Mouse (Mus musculus) limb, embryonic 14.5 days (tissue): ENCODE data around the gene Endod1. TPM values are rescaled to one million over a fixed set of nuclear protein-coding genes. Genes with fewer than 3 reads are reported as not detected.

Experiments
- ATAC-seq: fragments of 200-750 bp; cut with Nextera tagmentation; 2 replicates; pipeline ENCODE4 v1.8.0; 2017; ENCODE audit warnings: low read depth, moderate number of reproducible peaks, moderate TSS enrichment; ENCODE audit not compliant: low FRiP score
- DNase-seq: peaks from one replicate; pipeline ENCODE4 v3.0.0-alpha.2; 2015; ENCODE audit warnings: low spot score
- H3K27ac ChIP-seq: fragments of 300-500 bp; sonication (generic); replicated peaks from 2 replicates; pipeline ENCODE4 v1.5.1; 2014; ENCODE audit warnings: low read depth, mild to moderate bottlenecking, low read length, moderate library complexity, mixed read lengths
- H3K27me3 ChIP-seq: fragments of 300-500 bp; sonication (generic); 2 replicates; pipeline ENCODE4 v1.6.1; 2014; ENCODE audit warnings: low read length, mixed read lengths; ENCODE audit not compliant: control insufficient read depth, insufficient read depth
- H3K36me3 ChIP-seq: fragments of 300-500 bp; sonication (generic); 2 replicates; pipeline ENCODE4 v1.6.1; 2014; ENCODE audit warnings: mild to moderate bottlenecking, low read length, moderate library complexity, mixed read lengths; ENCODE audit not compliant: control insufficient read depth, insufficient read depth
- H3K4me1 ChIP-seq: fragments of 300-500 bp; sonication (generic); 2 replicates; pipeline ENCODE4 v1.6.1; 2014; ENCODE audit warnings: antibody characterized with exemption, low read length, mixed read lengths; ENCODE audit not compliant: control insufficient read depth, insufficient read depth
- H3K4me2 ChIP-seq: fragments of 300-500 bp; sonication (generic); replicated peaks from 2 replicates; pipeline ENCODE4 v1.6.1; 2014; ENCODE audit warnings: low read depth, mild to moderate bottlenecking, low read length, moderate library complexity; ENCODE audit not compliant: severe bottlenecking
- H3K4me3 ChIP-seq: fragments of 300-500 bp; sonication (generic); replicated peaks from 2 replicates; pipeline ENCODE4 v1.5.1; 2014; ENCODE audit warnings: low read length
- H3K9ac ChIP-seq: fragments of 300-500 bp; sonication (generic); 2 replicates; pipeline ENCODE4 v1.6.1; 2014; ENCODE audit warnings: mild to moderate bottlenecking, low read depth, low read length, moderate library complexity; ENCODE audit not compliant: severe bottlenecking
- H3K9me3 ChIP-seq: fragments of 300-500 bp; sonication (generic); 2 replicates; pipeline ENCODE4 v1.6.1; 2016; ENCODE audit warnings: low read length; ENCODE audit not compliant: control insufficient read depth
- POLR2A ChIP-seq: fragments of 200-500 bp; IDR thresholded peaks from 2 replicates; pipeline ENCODE4 v1.8.0; 2012; ENCODE audit warnings: inconsistent platforms, mild to moderate bottlenecking, moderate library complexity, borderline replicate concordance; ENCODE audit not compliant: insufficient read depth, insufficient read length; ENCODE audit errors: extremely low read depth
- WGBS: fragments of 180-500 bp; shearing (Covaris S2); extraction: QIAGEN DNeasy Blood & Tissue Kit; methylation state at CpG from one replicate; pipeline ENCODE4 v1.1.7; 2014; 5-methylcytosine and 5-hydroxymethylcytosine counted together
- polyA plus RNA-seq, 2 experiments: library from polyadenylated mRNA; depleted of rRNA in 1 of 2; stranded (reverse) in 1 of 2; unstranded in 1 of 2; fragments of >200 nt; fragmentation: Nextera tagmentation in 1 of 2; extraction: Ambion mirVana in 1 of 2; gene quantifications; 2 replicates each; pipeline versions ENCODE4 v1.2.1 to v1.2.3; 2012 to 2014

The Endod1 gene
- polyA plus RNA-seq, 2 experiments, result 9.0 to 17.1 TPM

GRCm38 (mm10) chr9:14386831-14387230 is 5.5 kb upstream of the Endod1 start:
- H3K4me1 ChIP-seq, result no peaks in the 10 kb centered on the region
- no peak overlapping the region for H3K4me3 ChIP-seq
- TF ChIP-seq POLR2A, result no peak
- H3K9me3 ChIP-seq, result no peaks in the 10 kb centered on the region
- H3K4me2 ChIP-seq, result no peak overlapping the region
- H3K27ac ChIP-seq, result no peak overlapping the region
- H3K9ac ChIP-seq, result no peak overlapping the region
- ATAC-seq (no peak), DNase-seq (no peak)
- no peaks in the 10 kb centered on the region for H3K27me3 ChIP-seq
- 68% methylated on average over 9 of the region's 9 CpGs for WGBS
- H3K36me3 ChIP-seq, result no peaks in the 10 kb centered on the region

- TF ChIP-seq POLR2A, result no peak
- Histone ChIP-seq H3K4me1 (no peaks in the 10 kb centered on the region), H3K9me3 (no peaks in the 10 kb centered on the region), H3K4me2 (no peak overlapping the region), H3K4me3 (no peak overlapping the region), H3K27me3 (no peaks in the 10 kb centered on the region), H3K27ac (no peak overlapping the region), H3K9ac (no peak overlapping the region), H3K36me3 (no peaks in the 10 kb centered on the region)
- DNase-seq (no peak), ATAC-seq (no peak)
- WGBS, result 84% methylated on average over 8 of the region's 8 CpGs
These were observed 4.4 kb upstream of the Endod1 start for GRCm38 (mm10) chr9:14385665-14386064.

- H3K9ac ChIP-seq, result no peak overlapping the region
- no peaks in the 10 kb centered on the region for H3K36me3 ChIP-seq
- ATAC-seq, result no peak
- no peak for DNase-seq
- peaks cover 5% of the 10 kb centered on the region; the same call in 1 of the 2 replicates for H3K4me1 ChIP-seq
- H3K4me2 ChIP-seq, result no peak overlapping the region
- no peaks in the 10 kb centered on the region for H3K27me3 ChIP-seq
- H3K27ac ChIP-seq, result no peak overlapping the region
- H3K4me3 ChIP-seq, result no peak overlapping the region
- no peaks in the 10 kb centered on the region for H3K9me3 ChIP-seq
- TF ChIP-seq POLR2A, result no peak
- 78% methylated on average over 4 of the region's 4 CpGs for WGBS
These were observed 2.0 kb upstream of the Endod1 start for GRCm38 (mm10) chr9:14383186-14383920.

GRCm38 (mm10) chr9:14382256-14382791 is 1.0 kb upstream of the Endod1 start:
- no peak for ATAC-seq
- H3K27me3 ChIP-seq, result no peaks in the 10 kb centered on the region
- H3K9ac ChIP-seq, result no peak overlapping the region
- DNase-seq, result no peak
- no peak for TF ChIP-seq POLR2A
- H3K9me3 ChIP-seq, result no peaks in the 10 kb centered on the region
- WGBS, result 73% methylated on average over 5 of the region's 5 CpGs
- H3K36me3 ChIP-seq, result no peaks in the 10 kb centered on the region
- H3K4me1 ChIP-seq, result peaks cover 5% of the 10 kb centered on the region; the same call in 1 of the 2 replicates
- H3K27ac ChIP-seq, result no peak overlapping the region
- H3K4me3 ChIP-seq, result no peak overlapping the region
- no peak overlapping the region for H3K4me2 ChIP-seq

GRCm38 (mm10) chr9:14380386-14381285 is 671 bp downstream of the Endod1 start:
- H3K4me2 ChIP-seq, result peak overlapping the region; percentile 98
- H3K27ac ChIP-seq, result 0 out of 2 replicates have a peak overlapping the region, but pooled peaks have one; percentile 33
- no peaks in the 10 kb centered on the region for H3K36me3 ChIP-seq
- WGBS, result under 1% methylated on average over 58 of the region's 76 CpGs
- H3K4me1 ChIP-seq, result peaks cover 5% of the 10 kb centered on the region; the same call in 1 of the 2 replicates
- peak overlapping the region; percentile 79 for H3K9ac ChIP-seq
- no peaks in the 10 kb centered on the region for H3K9me3 ChIP-seq
- peak; percentile 78 for DNase-seq
- TF ChIP-seq POLR2A, result peak; percentile 76; the same call in 1 of the 2 replicates
- peak overlapping the region; percentile 71 for H3K4me3 ChIP-seq
- peak; percentile 93 for ATAC-seq
- H3K27me3 ChIP-seq, result no peaks in the 10 kb centered on the region
